Mouse (Mus musculus): ENCODE measurements around the gene Gm5868.
"Not testable (repeated sequence)": the region's sequence is repeated elsewhere in the genome, so short reads cannot be mapped to it uniquely, and the experiment has no call there.

Gene Gm5868

DNA sequence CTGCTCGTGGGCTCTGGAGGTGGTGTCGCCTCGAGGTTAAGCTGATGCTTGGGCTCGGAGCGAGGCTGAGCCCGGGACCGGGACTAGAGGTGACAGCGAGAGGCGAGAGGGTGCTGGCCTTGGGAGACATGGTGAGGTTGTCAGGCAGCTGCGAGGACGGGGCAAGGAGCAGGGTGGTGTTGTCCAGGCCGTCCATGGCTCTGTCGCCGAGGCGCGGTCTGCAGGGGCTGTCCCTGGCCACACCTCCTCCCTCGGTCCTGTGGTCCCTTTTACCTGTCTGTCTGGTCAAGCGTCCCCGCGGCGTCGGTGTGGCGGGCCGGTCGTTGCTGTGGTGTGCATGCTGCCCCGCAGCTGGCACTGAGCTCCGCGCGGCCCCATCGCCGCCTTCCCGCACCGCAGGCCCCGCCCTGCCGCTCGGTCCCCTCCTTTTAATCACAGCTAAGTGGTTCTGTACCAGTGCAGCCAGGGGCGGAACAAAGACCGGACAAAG, at the start of gene Gm5868:
Gm5868 (minus strand) TSS at position 360 of the 490 bp plus-strand sequence.
- DNase-seq, result no peak

DNA sequence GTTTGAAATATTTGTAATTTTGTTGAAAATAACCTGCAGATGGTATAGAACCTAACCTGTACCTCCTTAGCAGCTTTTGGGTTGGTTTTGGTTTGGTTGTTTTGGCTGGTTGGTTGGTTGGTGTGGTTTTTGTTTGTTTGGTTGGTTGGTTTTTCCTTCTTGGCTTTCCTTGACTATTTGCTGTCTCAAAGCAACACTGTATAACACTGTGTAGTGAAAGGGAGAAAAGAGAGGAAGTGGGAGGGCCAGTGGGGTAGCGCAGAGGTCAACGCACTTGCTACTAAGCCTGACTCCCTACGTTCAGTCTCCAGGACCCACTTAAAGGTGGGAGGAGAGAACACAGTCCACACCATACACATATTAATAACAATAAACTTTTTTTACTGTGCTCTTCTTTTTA, 49.2 kb upstream of the Gm5868 start:
- no peak for DNase-seq

DNA sequence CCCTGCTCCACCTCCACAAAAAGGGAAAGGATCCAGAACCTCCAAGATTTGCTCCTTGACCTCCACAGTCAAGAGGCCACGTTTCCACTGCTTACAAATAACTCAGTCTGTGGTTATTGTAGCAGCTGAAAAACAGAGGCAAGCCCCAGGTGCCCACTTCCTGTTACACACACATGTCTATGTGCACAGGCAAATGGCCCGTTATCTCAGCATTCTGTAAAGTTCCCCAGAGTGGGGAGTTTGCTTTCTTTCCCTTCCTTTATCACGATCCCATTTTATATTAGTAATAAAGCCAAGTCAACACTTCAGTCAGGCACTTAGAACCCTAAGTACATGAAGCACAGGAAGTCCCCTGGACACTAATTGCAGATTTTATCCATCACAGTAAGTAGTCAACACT, 48.8 kb upstream of the Gm5868 start:
- DNase-seq, result peak; percentile 7

- peak; percentile 6 to 10 for DNase-seq
These were observed 47.5 kb upstream of the Gm5868 start for GRCm38 (mm10) chr5:72634791-72635271.

DNA sequence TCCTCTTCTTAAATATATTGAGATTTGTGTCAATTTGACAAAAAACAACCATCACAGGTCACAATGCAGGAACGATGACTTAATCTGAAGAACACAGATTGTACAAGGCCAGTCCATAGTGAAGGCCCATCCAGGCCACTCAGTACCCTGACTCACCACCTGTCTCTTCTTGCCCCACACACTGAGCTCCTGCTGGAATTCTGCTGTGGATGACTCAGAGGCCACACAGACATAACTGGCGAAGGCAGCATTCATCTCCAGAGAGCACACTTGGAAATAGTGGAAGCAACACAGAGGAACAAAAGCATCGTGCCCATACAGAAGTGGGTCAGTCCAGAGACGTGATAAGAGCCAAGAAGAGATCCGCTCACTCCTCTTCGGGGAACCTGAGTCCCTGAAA, 42.7 kb upstream of the Gm5868 start:
- DNase-seq, result no peak

DNA sequence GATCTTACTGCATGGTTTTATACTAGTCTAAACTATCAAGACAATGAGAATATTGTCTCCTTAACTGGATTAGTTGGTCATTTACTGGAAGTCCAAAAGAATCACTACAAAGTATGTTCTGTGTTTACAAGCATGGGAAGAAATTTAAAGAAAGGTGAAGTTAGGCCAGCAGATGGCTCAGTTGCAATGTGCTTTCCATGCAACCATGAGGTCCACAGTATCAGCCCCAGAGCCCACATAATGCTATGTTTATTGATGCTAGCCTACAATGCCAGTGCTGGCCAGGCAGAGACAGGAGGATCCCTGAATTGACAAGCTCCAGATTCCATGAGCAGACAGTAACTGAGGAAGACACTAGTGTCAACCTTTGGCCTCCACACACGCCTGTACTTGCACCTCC, 33.7 kb upstream of the Gm5868 start:
- no peak for DNase-seq

DNA sequence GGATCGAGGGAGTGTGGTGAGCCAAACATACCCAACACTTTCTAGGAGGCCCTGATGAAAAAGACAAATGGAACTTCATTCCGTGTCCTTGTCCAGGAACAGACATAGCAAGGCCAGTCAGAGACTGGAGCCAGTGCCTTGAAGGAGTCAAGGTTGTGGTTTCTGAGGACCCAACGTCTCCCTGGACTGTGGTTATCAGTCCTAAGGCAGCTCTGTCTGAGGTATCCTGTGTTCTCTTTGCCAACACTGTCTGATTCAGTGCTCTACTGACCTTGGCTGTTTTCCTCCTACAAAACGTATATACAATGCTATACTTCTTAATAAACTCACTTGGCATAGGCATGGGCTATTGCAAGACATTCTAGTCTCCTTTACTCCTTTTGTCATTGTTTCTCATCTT, 30.1 kb upstream of the Gm5868 start:
- DNase-seq, result no peak

DNA sequence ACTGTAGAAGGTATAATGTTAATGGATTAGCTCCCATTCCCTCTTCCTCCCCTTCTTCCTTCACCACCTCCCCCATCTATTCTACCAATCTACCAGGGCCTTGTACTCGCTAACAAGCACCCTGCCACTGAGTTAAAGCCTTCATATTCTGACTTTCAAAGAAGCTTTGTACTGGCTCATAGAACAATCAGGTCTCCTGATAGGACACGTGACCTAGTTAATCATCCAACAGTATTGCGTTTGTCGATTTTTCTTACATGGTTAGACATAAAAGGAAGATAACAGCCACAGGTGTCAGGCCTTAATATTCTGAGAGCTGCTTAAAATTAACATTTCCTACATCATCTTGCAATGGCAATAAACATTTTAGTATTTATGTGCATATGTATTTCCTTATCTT, 15.8 kb upstream of the Gm5868 start:
- DNase-seq, result no peak

GRCm38 (mm10) chr5:72601006-72601405, 13.7 kb upstream of the Gm5868 start:
- DNase-seq, result peak in 1 of 2 experiments; percentile 42

DNA sequence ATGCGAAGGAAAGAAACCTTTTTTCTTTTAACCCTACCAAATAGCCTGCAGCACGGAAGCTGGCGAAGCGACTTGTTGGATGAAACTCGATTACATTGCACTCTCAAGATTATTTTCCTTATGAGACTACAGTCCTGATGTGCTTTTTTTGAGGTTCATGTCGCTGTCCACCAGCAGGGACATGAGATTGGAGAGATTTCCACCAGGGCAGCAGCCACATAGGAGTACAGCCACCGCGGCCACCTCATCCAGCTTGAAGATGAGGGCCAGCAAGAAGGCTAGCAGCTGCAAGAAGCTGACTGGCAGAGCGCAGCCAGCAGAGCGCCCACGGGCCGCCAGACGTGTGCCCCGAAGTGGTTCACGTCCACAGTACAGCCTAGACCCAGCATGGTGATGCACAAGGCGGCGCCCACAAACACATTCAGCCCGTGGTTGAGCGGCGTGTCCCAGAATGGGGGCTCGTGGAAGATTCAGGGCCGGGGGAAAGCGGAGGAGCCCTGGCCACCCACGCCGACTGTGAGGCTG, 622 bp downstream of the Gm5868 start:
- not testable (repeated sequence) for DNase-seq

DNA sequence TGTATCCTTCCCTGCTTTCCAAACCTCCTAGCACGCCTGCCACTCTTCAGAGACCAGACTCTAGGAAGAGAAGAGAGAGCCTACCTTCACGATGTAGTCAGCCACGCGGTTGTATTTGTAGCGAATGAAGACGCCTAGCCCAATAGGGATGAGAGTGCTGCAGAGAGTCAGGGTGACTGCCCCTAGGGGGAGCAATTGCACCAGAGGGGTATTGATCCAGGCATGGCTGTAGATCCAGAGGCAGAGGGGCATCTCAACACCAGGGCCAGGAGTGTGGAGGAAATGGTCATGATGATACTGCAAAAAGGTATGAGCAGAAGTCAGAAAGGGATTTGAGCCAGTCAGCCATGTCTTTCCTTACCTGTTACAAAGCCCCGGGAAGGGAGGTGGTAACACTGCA, 1.2 kb downstream of the Gm5868 start:
- not testable (repeated sequence) for DNase-seq

- not testable (repeated sequence) for DNase-seq
These were observed 6.4 kb downstream of the Gm5868 start, which contains the start of gene Zar1 for GRCm38 (mm10) chr5:72580970-72581332. Zar1 (minus strand) TSS chr5:72581254.

DNA sequence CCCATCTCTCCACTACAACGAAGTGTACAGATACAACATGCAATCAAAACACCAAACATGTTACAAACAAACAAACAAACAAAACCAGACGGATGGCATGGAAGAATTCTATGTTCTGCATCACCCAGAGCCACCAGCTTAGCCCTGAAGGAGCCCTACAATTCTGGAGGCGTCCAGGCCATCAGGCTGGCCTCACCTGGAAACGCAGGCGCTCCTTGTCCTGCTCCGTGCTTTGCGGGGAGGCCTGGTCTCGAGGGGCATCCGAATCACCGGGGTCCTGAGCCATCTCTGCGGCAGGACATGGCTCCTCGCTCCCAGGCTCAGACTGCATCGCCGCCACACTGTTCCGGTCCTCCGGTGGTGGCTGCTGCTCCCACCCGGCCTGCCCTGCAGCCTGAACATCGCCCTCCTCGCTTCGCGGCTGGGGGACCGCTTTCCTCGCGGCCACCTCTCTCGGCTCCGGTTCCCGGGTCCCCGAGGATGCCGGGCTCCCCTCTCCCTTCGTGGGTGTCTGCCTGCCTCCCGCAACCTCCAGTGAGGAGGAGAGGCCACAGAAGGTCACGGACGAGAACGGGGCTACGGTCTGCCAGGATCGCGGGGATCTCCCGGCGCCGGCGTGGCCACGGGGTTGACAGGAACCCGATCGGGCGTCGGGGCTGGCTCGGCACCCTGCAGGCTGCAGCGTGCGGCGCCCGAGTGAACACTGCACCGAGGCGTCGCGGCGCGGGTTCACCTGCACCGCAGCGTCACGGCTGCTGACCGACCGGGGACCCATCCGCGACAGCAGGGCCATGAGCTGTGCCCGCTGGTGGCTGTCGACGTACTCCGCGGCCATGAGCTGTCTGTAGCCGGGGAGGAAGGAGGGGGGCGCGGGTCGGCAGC, 7.0 kb downstream of the Gm5868 start:
- not testable (repeated sequence) for DNase-seq

DNA sequence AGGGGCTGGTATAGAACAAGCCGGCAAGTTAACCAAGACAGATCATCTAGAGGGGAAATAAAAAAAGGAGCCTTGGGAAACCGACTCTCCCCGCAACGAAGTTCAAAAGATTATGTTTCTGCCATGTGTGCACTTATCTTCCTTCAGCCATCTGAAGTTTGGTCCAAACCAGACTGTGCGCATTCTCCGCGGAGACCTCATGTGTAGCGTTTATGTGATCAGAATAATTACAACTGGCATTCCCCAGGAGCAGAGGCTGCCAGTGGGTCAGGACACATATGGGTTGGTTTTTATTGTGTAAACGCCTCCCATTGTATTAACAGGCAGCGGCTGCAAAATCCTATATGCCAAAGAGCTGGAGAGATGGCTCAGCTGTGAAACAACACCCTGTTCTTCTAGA, 7.8 kb downstream of the Gm5868 start:
- DNase-seq, result not testable (repeated sequence)

GRCm38 (mm10) chr5:72565621-72566020, 21.7 kb downstream of the Gm5868 start:
- DNase-seq, result no peak

DNA sequence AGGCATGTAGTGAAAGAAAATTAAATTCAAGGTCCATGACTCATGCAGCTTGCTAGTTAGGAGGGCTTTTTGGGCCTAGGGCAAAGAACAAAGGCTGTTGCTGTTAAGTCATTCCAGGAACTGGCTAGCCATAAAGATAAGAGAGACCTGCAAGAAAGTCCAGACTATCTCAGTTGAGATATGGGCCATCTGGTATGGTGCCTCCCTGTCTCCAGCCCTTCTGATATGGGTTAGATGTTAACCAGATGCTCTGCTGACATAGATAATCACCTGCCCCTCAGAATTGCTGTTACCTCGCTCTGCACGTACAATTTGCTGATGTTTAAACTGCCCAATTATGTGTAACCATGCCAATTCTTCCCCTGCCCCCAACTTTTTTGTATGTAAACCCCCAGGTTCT, 24.2 kb downstream of the Gm5868 start:
- DNase-seq, result not testable (repeated sequence)

- no peak for DNase-seq
These were observed 26.2 kb downstream of the Gm5868 start for GRCm38 (mm10) chr5:72560976-72561628.

- DNase-seq, result peak; percentile 90 to 92
These were observed 27.8 kb downstream of the Gm5868 start, which contains the start of gene Nfxl1 for GRCm38 (mm10) chr5:72559544-72560049. Nfxl1 (minus strand) TSS chr5:72559684.

DNA sequence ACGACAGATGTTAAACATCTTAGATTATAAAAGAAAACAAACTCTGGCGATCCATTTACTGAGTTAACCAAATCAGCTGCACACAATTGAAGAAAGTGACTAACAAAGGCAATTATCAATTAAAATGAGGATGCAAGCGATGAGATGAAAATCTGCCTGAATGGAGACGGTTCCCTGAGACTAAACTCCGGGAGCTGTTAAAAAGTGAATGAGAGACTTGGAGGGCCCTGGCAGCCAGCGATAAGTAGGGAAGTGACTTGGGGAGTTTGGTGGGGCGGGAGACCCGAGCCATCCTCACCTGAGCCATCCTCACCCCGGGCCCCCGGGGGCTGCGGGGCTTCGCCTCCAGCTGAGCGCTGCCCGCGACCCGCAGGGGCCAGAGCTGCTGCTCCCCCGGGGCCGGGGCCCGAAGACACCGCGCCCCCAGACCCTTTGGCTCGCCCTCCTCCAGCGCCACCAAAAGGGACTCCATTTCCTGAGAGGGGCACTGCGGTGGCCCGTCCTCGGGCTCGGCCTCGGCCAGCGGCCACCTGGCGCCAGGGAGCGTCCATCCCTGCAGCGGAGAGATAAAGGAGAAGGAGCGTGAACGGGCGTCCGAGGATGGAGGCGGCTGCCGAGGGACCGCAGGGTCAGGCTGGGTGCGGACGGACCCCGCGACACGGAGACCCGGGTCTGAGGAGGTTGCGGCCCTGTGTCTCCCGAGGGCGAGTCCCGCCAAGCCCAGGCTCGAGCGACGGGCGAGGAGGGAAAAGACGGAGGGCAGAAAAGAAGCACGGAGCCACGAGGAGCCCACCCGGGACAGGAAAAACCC, 28.4 kb downstream of the Gm5868 start:
- DNase-seq, result no peak

DNA sequence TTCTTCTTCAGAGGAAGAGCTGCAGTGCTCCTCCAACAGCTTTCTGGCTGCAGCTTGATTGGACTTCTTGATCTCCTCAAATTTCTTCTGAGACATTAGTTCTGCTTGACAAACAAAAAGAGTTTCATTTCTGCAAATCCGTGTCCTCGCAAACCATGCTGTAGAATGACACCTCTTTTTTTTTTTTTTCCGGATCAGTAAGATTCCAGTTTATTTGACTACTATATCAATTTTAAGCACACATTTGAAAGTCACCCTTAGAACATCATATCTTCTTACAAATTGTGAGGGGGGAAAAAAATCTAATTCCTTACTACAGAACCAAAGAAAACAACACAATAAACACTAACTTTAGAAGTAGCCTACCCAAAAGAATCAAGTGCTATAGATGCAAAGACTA, 31.1 kb downstream of the Gm5868 start:
- no peak for DNase-seq

DNA sequence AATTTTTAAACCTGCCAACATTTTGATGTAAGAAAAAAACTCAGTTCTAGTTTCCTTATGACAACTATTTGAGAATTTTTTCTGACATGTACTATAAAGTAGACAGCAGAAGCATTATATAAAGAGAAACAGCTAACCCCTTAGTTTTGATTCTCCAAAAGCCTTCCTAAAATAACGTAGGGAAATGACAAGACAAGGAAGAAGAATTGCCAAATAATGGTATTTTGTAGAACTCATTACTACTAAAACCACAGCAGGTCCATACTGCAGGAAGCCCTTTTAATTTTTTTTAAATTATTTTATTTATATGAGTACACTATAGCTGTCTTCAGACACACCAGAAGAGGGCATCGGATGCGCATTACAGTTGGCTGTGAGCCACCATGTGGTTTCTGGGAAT, 36.1 kb downstream of the Gm5868 start:
- DNase-seq, result no peak

Measured in spleen, adult 18-20 months (tissue).